ENCODE assay signal across 8 mouse cellular contexts in genomic region chr3:88677399-88677798, GRCm38 (mm10). TPM values are rescaled to one million over a fixed set of nuclear protein-coding genes. Genes with fewer than 3 reads are reported as not detected.
A peak's percentile ranks its signal among the peaks of the same experiment; 100 is the strongest.
DNase-seq lines count a peak whose midpoint lies in the region; ATAC-seq lines count a peak whose summit lies in the region.

No protein-coding gene starts in this region.

- H3K4me2 ChIP-seq in intestine, embryonic 14.5 days (ENCODE audit: low read length) = peak overlapping the region; percentile 55
- H3K4me2 ChIP-seq in limb, embryonic 15.5 days = peak overlapping the region; percentile 63
- H3K4me2 ChIP-seq in midbrain, embryonic 16.5 days (ENCODE audit: low read length) = peak overlapping the region; percentile 60
- H3K4me2 ChIP-seq in stomach, embryonic 15.5 days = peak overlapping the region; percentile 72

- H3K36me3 ChIP-seq in intestine, embryonic 14.5 days (ENCODE audit: control insufficient read depth, insufficient read depth, low read length) = no peaks in the 10 kb centered on the region
- H3K36me3 ChIP-seq in limb, embryonic 15.5 days = no peaks in the 10 kb centered on the region
- H3K36me3 ChIP-seq in midbrain, embryonic 16.5 days (ENCODE audit: control insufficient read depth, insufficient read depth, low read length) = no peaks in the 10 kb centered on the region
- H3K36me3 ChIP-seq in stomach, embryonic 15.5 days = no peaks in the 10 kb centered on the region

- H3K9ac ChIP-seq in intestine, embryonic 14.5 days (ENCODE audit: low read length) = peak overlapping the region; percentile 34; the same call in 1 of the 2 replicates
- peak overlapping the region; percentile 23; the same call in 1 of the 2 replicates for H3K9ac ChIP-seq in limb, embryonic 15.5 days
- H3K9ac ChIP-seq in midbrain, embryonic 16.5 days (ENCODE audit: low read depth, low read length) = peak overlapping the region; percentile 54
- H3K9ac ChIP-seq in stomach, embryonic 15.5 days = peak overlapping the region; percentile 18; the same call in 1 of the 2 replicates

- no peaks in the 10 kb centered on the region for H3K4me1 ChIP-seq in intestine, embryonic 14.5 days (replicated peaks; ENCODE audit: control insufficient read depth, insufficient read depth, low read length)
- peaks cover 5% of the 10 kb centered on the region; the same call in 1 of the 2 replicates for H3K4me1 ChIP-seq in limb, embryonic 15.5 days
- H3K4me1 ChIP-seq in midbrain, embryonic 16.5 days (ENCODE audit: control insufficient read depth, insufficient read depth, low read length) = no peaks in the 10 kb centered on the region
- no peaks in the 10 kb centered on the region for H3K4me1 ChIP-seq in stomach, embryonic 15.5 days

- no peak overlapping the region for H3K27ac ChIP-seq in intestine, embryonic 14.5 days (ENCODE audit: low read depth)
- H3K27ac ChIP-seq in limb, embryonic 15.5 days = no peak overlapping the region
- H3K27ac ChIP-seq in midbrain, embryonic 16.5 days (ENCODE audit: low read length) = no peak overlapping the region
- H3K27ac ChIP-seq in stomach, embryonic 15.5 days = no peak overlapping the region

- peak overlapping the region; percentile 20 for H3K4me3 ChIP-seq in intestine, embryonic 14.5 days (ENCODE audit: low read depth, low read length)
- peak overlapping the region; percentile 33 for H3K4me3 ChIP-seq in limb, embryonic 15.5 days
- peak overlapping the region; percentile 27 for H3K4me3 ChIP-seq in midbrain, embryonic 16.5 days (ENCODE audit: low read depth, low read length)
- H3K4me3 ChIP-seq in stomach, embryonic 15.5 days (replicated peaks) = peak overlapping the region; percentile 31

- DNase-seq in 3T3-L1 (ENCODE audit: low read depth, low spot score) = peak; percentile 92
- DNase-seq in gastrocnemius, postnatal 36 days = peak; percentile 62 to 74
- DNase-seq in intestine, embryonic 14.5 days (ENCODE audit: low spot score) = peak; percentile 83

- ATAC-seq in activated CD4-positive, CD25-positive, alpha-beta regulatory T cell, adult 4 months = peak; percentile 57
- peak; percentile 97 for ATAC-seq in common myeloid progenitor, adult 5-6 weeks (replicated peaks; ENCODE audit: low read depth, poor library complexity, severe bottlenecking)
- peak; percentile 68; the same call in 1 of the 2 replicates for ATAC-seq in intestine, embryonic 14.5 days (replicated peaks; ENCODE audit: low FRiP score, low TSS enrichment, low read depth)
- no peak for ATAC-seq in limb, embryonic 15.5 days (ENCODE audit: insufficient number of reproducible peaks, low FRiP score, low TSS enrichment, low read depth)
- ATAC-seq in midbrain, embryonic 16.5 days = peak; percentile 51; the same call in 1 of the 2 replicates
- ATAC-seq in stomach, embryonic 15.5 days (ENCODE audit: insufficient read depth, low FRiP score, low read depth) = peak; percentile 68; the same call in 1 of the 2 replicates

- 11% methylated on average over 11 of the region's 11 CpGs for WGBS in intestine, embryonic 14.5 days
- 10% methylated on average over 11 of the region's 11 CpGs for WGBS in limb, embryonic 15.5 days
- WGBS in midbrain, embryonic 16.5 days = 8% methylated on average over 10 of the region's 11 CpGs
- WGBS in stomach, embryonic 15.5 days = 9% methylated on average over 11 of the region's 11 CpGs

- intact Hi-C loops in gastrocnemius, postnatal 36 days (cut with DNase I) = loop anchor here (5.0 kb wide), 1 partner anchor 60 kb away; no protein-coding TSS in a partner anchor

- no peaks in the 10 kb centered on the region for H3K9me3 ChIP-seq in intestine, embryonic 14.5 days (ENCODE audit: control insufficient read depth, low read length)
- no peaks in the 10 kb centered on the region for H3K9me3 ChIP-seq in limb, embryonic 15.5 days
- H3K9me3 ChIP-seq in midbrain, embryonic 16.5 days (replicated peaks; ENCODE audit: control insufficient read depth, low read length, poor library complexity, severe bottlenecking) = no peaks in the 10 kb centered on the region
- H3K9me3 ChIP-seq in stomach, embryonic 15.5 days = no peaks in the 10 kb centered on the region

- H3K27me3 ChIP-seq in intestine, embryonic 14.5 days (replicated peaks; ENCODE audit: control insufficient read depth, insufficient read depth, low read length) = no peaks in the 10 kb centered on the region
- H3K27me3 ChIP-seq in limb, embryonic 15.5 days = no peaks in the 10 kb centered on the region
- no peaks in the 10 kb centered on the region for H3K27me3 ChIP-seq in midbrain, embryonic 16.5 days (ENCODE audit: control insufficient read depth, insufficient read depth, low read depth, low read length)
- H3K27me3 ChIP-seq in stomach, embryonic 15.5 days (replicated peaks) = no peaks in the 10 kb centered on the region

RNA-seq across cellular contexts. Expression of gene Khdc4, which starts 8.2 kb away (rescaled TPM):
- polyA plus RNA-seq in activated CD4-positive, CD25-positive, alpha-beta regulatory T cell, adult 4 months (2017; shearing (Covaris generic)) = 10 to 100 TPM; 43.2 to 46.4 TPM
- total RNA-seq in common myeloid progenitor, adult 5-6 weeks (2017) = 52.6 and 71.2 TPM in 2 replicates
- 10 to 100 TPM; 19.9 to 25.0 TPM for total RNA-seq in gastrocnemius, postnatal 36 days (2021)
- polyA plus RNA-seq in intestine, embryonic 14.5 days (2014; fragmentation: Nextera tagmentation; extraction: Ambion mirVana) = 78.9 and 87.9 TPM in 2 replicates
- 77.9 and 86.7 TPM in 2 replicates for polyA plus RNA-seq in limb, embryonic 15.5 days (2015; fragmentation: Nextera tagmentation; extraction: Ambion mirVana)
- polyA plus RNA-seq in midbrain, embryonic 16.5 days (2015; fragmentation: Nextera tagmentation; extraction: Ambion mirVana) = 84.4 and 94.9 TPM in 2 replicates
- 81.0 and 86.9 TPM in 2 replicates for polyA plus RNA-seq in stomach, embryonic 15.5 days (2015; fragmentation: Nextera tagmentation; extraction: Ambion mirVana)

RNA-seq across cellular contexts. Expression of gene Rxfp4, which starts 24.5 kb away (rescaled TPM):
- polyA plus RNA-seq in activated CD4-positive, CD25-positive, alpha-beta regulatory T cell, adult 4 months (2017; shearing (Covaris generic)) = not detected
- total RNA-seq in common myeloid progenitor, adult 5-6 weeks (2017) = not detected in 2 replicates
- not detected for total RNA-seq in gastrocnemius, postnatal 36 days (2021)
- not detected in 2 replicates for polyA plus RNA-seq in intestine, embryonic 14.5 days (2014; fragmentation: Nextera tagmentation; extraction: Ambion mirVana)
- 0.19 TPM in 1 of 2 replicates, not detected in the other for polyA plus RNA-seq in limb, embryonic 15.5 days (2015; fragmentation: Nextera tagmentation; extraction: Ambion mirVana)
- polyA plus RNA-seq in midbrain, embryonic 16.5 days (2015; fragmentation: Nextera tagmentation; extraction: Ambion mirVana) = not detected in 2 replicates
- polyA plus RNA-seq in stomach, embryonic 15.5 days (2015; fragmentation: Nextera tagmentation; extraction: Ambion mirVana) = not detected in 2 replicates

RNA-seq across cellular contexts. Expression of gene Rit1, which starts 39.2 kb away (rescaled TPM):
- polyA plus RNA-seq in activated CD4-positive, CD25-positive, alpha-beta regulatory T cell, adult 4 months (2017; shearing (Covaris generic)) = 10 to 100 TPM; 36.5 to 43.2 TPM
- 15.3 TPM in 2 replicates for total RNA-seq in common myeloid progenitor, adult 5-6 weeks (2017)
- 10 to 100 TPM; 16.5 to 20.5 TPM for total RNA-seq in gastrocnemius, postnatal 36 days (2021)
- polyA plus RNA-seq in intestine, embryonic 14.5 days (2014; fragmentation: Nextera tagmentation; extraction: Ambion mirVana) = 56.4 and 62.1 TPM in 2 replicates
- polyA plus RNA-seq in limb, embryonic 15.5 days (2015; fragmentation: Nextera tagmentation; extraction: Ambion mirVana) = 65.7 and 65.8 TPM in 2 replicates
- polyA plus RNA-seq in midbrain, embryonic 16.5 days (2015; fragmentation: Nextera tagmentation; extraction: Ambion mirVana) = 59.4 and 65.6 TPM in 2 replicates
- 52.3 and 56.4 TPM in 2 replicates for polyA plus RNA-seq in stomach, embryonic 15.5 days (2015; fragmentation: Nextera tagmentation; extraction: Ambion mirVana)
